Mouse (Mus musculus) 416B (cell line): Measurements from ENCODE around the gene Clstn1.

Experiments
- DNase-seq: peaks from one replicate; pipeline ENCODE4 v3.0.0; 2011; ENCODE audit warnings: low read depth

Gene Clstn1

DNA sequence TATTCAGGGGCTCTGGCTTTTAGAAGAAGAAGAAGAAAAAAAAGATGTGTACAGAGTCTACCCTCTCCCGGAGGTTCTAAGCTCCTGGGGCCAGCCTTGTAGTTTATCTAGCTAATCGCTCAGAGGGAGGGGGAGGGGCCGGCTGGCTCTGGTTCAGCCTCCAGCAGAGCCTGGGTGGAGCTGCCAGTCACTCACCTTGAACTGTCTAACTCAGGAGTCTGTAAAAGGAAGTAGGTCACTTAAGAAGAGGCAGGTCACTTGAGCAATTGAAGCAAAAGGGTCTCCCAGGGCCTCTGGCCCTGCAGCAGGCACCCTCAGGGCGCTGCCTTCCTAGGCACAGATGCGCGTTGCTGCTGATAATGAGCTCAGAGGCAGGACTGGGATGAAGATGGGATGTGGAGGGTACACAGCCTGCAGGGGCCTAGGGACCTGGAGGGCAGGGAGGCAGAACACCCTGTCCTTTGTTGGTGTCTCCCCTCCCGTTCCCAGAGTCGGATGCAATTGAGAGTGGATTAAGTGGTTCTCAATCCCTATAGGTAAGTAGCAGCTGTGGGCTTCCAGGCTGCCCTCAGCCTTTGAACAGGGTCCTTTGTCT lies 18.7 kb upstream of the Clstn1 start:
- no peak for DNase-seq

DNA sequence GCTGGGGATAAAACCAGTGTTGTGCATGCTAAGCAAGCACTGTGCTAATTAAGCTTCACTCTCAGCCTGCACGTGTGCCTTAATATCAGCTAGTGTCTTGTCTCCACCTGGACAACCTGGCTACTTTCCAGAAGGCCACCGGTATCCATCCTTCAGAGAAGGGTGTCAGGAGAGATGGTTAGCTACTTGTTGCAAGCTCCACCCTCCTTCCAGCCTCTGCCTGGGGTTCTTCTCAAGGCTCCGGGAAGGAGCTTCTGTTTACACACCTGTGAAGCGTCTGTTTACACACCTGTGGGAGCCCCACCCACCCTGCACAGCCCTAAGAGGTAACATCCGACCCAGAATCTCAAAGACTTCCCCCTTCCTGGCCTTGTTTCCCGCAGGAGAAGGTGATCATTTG lies 17.6 kb upstream of the Clstn1 start:
- DNase-seq: no peak

DNA sequence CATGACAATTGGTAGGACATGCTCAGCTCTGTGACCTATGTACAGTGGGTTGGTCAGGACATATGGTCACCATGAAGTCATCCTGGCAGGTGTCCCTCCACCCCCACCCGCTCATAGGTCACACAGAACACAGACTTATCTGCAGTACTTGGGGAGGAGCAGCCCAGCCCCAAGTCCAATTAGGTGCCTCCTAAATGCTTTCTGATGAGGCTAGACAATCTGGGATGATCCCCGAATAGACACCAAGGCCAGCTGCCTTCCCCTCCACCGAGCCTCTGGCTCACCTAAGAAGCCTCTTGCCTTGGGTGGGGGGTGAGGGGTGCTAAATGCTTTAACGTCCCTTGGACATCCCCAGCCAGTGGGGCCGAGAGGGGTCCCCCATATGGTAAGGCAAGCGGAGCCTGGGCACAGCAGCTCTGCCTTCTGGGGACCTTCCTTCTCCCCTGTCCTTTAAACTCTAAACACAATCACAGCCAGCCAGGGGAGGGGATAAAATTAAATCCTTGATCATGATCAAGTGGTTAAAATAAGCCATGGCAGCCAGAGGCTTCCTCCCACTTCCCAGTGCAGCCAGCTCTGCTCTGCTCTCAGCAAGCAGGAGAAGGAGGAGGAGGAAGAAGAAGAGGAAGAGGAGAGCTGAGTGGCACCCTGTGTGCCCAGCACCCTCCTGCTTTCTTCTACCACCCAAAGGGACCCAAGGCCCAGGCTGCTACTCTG lies 16.3 kb upstream of the Clstn1 start:
- DNase-seq: no peak

- DNase-seq: no peak
These were observed 15.8 kb upstream of the Clstn1 start for GRCm38 (mm10) chr4:149570498-149570863.

DNA sequence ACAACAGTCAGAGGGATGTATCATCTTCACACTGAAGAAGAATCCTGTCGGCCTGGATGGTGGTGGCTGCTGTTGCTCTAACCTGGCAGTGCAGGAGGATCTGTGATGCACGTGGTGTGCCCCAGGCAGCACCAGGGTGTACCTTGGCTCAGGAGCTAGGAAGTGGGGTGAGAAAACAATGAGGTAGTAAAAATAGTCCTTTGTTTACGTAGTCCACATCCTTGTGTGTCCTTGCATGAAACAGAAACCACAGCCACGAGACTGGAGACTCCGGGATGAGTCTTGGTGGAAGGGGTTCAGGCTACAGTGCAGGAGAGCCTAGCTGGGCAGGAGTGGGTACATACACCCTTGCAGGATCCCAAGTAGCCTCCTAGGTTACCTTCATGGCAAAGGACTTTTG lies 15.1 kb upstream of the Clstn1 start:
- no peak for DNase-seq

GRCm38 (mm10) chr4:149571651-149572149 lies 14.6 kb upstream of the Clstn1 start:
- no peak for DNase-seq

GRCm38 (mm10) chr4:149572446-149572845 lies 13.8 kb upstream of the Clstn1 start:
- DNase-seq: no peak

DNA sequence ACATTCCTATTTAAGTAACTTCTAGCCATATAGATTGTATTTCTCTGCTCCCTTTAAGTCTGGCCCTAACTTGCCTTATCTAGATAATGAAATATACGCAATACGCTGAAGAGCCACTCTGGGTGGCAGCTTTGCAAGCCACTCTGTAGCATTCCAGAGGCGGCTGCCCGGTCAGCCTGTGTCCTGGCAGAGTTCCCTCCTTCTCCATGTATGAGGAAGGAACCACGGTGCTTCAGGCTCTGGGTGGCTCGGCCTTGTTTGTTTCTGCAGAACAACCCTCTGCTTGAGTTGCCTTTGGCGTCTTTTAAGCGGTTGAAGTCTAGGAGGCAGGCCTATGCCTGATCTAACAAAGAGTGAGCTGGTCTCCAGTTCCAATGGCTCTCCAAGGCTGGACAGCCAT lies 13.4 kb upstream of the Clstn1 start:
- no peak for DNase-seq

- no peak for DNase-seq
These were observed 11.9 kb upstream of the Clstn1 start for GRCm38 (mm10) chr4:149574391-149574821.

GRCm38 (mm10) chr4:149576061-149576460 lies 10.2 kb upstream of the Clstn1 start:
- no peak for DNase-seq

GRCm38 (mm10) chr4:149576993-149577548 lies 9.2 kb upstream of the Clstn1 start:
- DNase-seq: no peak

DNA sequence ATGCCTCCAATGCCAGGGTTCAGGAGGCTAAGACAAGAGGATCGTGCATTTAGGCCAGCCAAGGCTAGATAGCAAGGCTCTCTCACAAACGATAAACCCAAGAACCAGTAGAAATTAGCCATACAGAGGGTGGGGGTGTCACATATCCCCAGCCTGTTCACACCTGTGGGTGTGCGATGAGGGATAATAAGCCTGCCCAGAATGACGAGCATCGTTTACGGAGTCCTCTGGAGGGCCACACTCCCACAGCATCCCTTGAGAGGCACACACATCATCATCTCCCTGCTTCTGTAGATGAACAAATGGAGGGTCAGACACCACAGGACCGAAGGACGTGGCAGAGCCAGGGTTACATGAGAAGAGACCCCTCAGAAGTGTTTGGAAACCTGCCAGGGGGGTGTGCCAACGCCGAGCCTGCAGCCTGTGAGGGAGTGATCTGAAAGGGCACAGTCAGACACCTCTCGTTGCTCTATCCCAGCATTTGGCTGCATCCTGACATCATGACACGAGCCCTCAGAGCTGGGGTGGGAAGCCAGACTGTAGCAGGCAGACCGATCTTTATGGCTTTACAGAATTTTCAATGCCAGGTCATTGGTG lies 8.1 kb upstream of the Clstn1 start:
- no peak for DNase-seq

GRCm38 (mm10) chr4:149578831-149579230 lies 7.4 kb upstream of the Clstn1 start:
- no peak for DNase-seq

- DNase-seq: no peak
These were observed 1.0 kb upstream of the Clstn1 start for GRCm38 (mm10) chr4:149585236-149585635.

DNA sequence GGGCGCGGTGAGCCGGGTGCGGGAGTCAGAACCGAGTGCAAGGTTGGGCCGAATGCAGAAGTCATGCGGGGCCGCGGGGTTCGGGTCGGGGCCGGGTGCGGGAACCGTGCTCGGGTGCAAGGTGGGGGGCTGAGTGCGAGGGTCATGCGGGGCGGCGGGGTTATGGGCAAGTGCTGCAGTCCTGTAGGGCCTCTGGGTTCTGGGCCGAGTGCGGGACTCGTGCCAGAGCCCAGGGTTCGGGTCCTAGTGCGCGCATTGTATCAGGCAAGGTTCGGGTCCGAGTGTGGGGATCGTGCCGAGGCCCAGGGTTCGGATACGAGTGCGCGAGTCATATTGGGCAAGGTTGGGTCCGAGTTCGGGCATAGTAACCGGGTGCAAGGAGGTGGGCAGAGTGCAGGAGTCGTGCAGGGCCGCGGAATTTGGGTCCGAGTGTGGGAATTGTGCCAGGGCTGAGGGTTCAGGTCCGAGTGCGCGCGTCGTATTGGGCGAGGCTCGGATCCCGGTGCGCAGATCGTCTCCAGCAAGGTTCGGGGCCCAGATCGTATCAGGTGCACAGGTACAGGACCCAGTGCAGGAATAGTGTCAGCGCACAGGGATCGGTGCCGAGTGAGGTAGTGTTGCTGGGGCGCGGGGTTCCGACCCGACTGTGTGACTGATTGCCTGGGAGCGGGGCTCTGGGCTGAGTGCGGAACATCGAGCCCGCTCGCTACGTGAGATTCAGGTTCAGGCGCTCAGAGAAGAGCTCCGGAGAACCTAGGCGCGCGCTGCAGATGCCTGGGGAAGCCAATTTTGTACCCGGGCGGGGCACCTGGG lies 721 bp downstream of the Clstn1 start:
- DNase-seq: no peak

GRCm38 (mm10) chr4:149587596-149588168 lies 1.4 kb downstream of the Clstn1 start:
- DNase-seq: no peak

DNA sequence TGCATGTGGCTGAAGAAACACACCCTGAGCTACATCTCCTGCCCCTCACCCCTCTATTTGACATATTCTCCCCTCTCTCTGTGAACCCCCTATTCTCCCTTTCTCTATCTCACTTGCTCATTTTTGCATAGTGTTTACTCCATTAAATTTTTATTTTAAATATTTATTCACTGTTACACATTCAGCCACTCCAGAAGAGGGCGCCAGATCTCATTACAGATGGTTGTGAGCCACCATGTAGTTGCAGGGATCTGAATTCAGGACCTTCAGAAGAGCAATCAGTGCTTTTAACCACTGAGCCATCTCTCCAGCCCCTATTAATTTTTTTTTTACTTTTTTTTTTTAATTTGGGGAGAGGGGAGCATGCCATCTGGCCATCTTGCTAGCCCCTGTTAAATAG lies 3.9 kb downstream of the Clstn1 start:
- DNase-seq: no peak

DNA sequence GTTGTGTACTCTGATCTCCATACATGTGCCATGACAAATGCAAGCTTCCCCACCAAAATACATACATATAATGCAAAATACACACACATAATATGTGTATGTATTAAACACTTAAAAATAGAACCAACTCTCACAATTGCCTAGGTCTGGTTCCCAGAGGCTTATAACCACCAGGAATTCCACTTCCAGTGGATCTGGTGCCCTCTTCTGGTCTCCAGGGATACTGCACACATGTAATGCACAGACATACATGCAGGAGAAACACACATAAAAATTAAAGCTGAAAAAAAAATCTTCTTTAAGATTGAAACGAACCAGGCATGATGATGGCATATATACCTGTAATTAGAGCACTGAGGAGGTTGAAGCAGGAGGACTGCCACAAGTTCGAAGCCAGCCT lies 5.2 kb downstream of the Clstn1 start:
- no peak for DNase-seq

- no peak for DNase-seq
These were observed 8.8 kb downstream of the Clstn1 start for GRCm38 (mm10) chr4:149594913-149595581.

- peak; percentile 25 for DNase-seq
These were observed 11.5 kb downstream of the Clstn1 start for GRCm38 (mm10) chr4:149597641-149598208.

GRCm38 (mm10) chr4:149599549-149599948 lies 13.3 kb downstream of the Clstn1 start:
- no peak for DNase-seq
